Mouse (Mus musculus) liver, postnatal 0 days (tissue): ENCODE data around the gene Eng. TPM values are rescaled to one million over a fixed set of nuclear protein-coding genes. Genes with fewer than 3 reads are reported as not detected.

Experiments
- ATAC-seq: fragments of 200-750 bp; cut with Nextera tagmentation; 2 replicates; pipeline ENCODE4 v1.8.0; 2017; ENCODE audit warnings: mild to moderate bottlenecking, moderate library complexity
- DNase-seq: peaks from one replicate; pipeline ENCODE4 v3.0.0-alpha.2; 2016
- H3K27ac ChIP-seq: fragments of 300-500 bp; sonication (generic); 2 replicates; pipeline ENCODE4 v1.5.1; 2014; ENCODE audit warnings: antibody characterized with exemption, moderate library complexity, mild to moderate bottlenecking, low read depth
- H3K27me3 ChIP-seq: fragments of 300-500 bp; sonication (generic); 2 replicates; pipeline ENCODE4 v1.6.1; 2014; ENCODE audit warnings: low read length, control low read depth, mixed read lengths; ENCODE audit not compliant: insufficient read depth
- H3K36me3 ChIP-seq: fragments of 300-500 bp; sonication (generic); replicated peaks from 2 replicates; pipeline ENCODE4 v1.6.1; 2014; ENCODE audit warnings: mild to moderate bottlenecking, control low read depth, low read length, moderate library complexity, mixed read lengths; ENCODE audit not compliant: insufficient read depth
- H3K4me1 ChIP-seq: fragments of 300-500 bp; sonication (generic); 2 replicates; pipeline ENCODE4 v1.6.1; 2014; ENCODE audit warnings: antibody characterized with exemption, mild to moderate bottlenecking, control low read depth; ENCODE audit not compliant: insufficient read depth
- H3K4me2 ChIP-seq: fragments of 300-500 bp; sonication (generic); 2 replicates; pipeline ENCODE4 v1.6.1; 2014; ENCODE audit warnings: low read depth, mild to moderate bottlenecking, low read length, moderate library complexity, mixed read lengths
- H3K4me3 ChIP-seq: fragments of 300-500 bp; sonication (generic); 2 replicates; pipeline ENCODE4 v1.5.1; 2014; ENCODE audit warnings: low read depth, low read length
- H3K9ac ChIP-seq: fragments of 300-500 bp; sonication (generic); replicated peaks from 2 replicates; pipeline ENCODE4 v1.6.1; 2014; ENCODE audit warnings: mild to moderate bottlenecking, moderate library complexity
- H3K9me3 ChIP-seq: fragments of 300-500 bp; sonication (generic); 2 replicates; pipeline ENCODE4 v1.6.1; 2016; ENCODE audit warnings: mild to moderate bottlenecking, control low read depth, low read length, mixed read lengths
- CTCF ChIP-seq: sonication (generic); IDR thresholded peaks from 2 replicates; pipeline ENCODE4 v1.5.1; 2016; ENCODE audit warnings: antibody characterized with exemption, low read depth
- EP300 ChIP-seq: IDR thresholded peaks from 2 replicates; pipeline ENCODE4 v1.6.1; 2016; ENCODE audit warnings: antibody characterized with exemption, low read depth, mild to moderate bottlenecking
- WGBS: fragments of 180-500 bp; shearing (Covaris S2); extraction: QIAGEN DNeasy Blood & Tissue Kit; methylation state at CpG from one replicate; pipeline ENCODE4 v1.1.7; 2014; ENCODE audit not compliant: insufficient replicate concordance; 5-methylcytosine and 5-hydroxymethylcytosine counted together
- microRNA counts: library from miRNA; unstranded; fragments of <30 nt; microRNA quantifications from one replicate; lab custom pipeline; 2015
- microRNA-seq: library from miRNA; unstranded; fragments of <30 nt; microRNA quantifications from one replicate; pipeline ENCODE4, GENCODE M21; 2016
- polyA plus RNA-seq: library from polyadenylated mRNA; unstranded; fragments of >200 nt; fragmentation: Nextera tagmentation; extraction: Ambion mirVana; gene quantifications from 2 replicates; pipeline ENCODE4 v1.2.1, GENCODE M21; 2015

Gene Eng
- polyA plus RNA-seq, 1 experiment from 2014 or later, result 30.2 TPM

GRCm38 (mm10) chr2:32730854-32731253 is 84.5 kb downstream of the Eng start:
- TF ChIP-seq CTCF (no peak), EP300 (no peak)
- ATAC-seq (no peak), DNase-seq (no peak)
- Histone ChIP-seq H3K27me3 (no peaks in the 10 kb centered on the region), H3K36me3 (0 out of 2 replicates have a peak, but pooled peaks cover 5% of the 10 kb centered on the region), H3K4me1 (peaks cover 5% of the 10 kb centered on the region), H3K4me2 (no peak overlapping the region), H3K4me3 (no peak overlapping the region), H3K27ac (peak overlapping the region; percentile 48; the same call in 1 of the 2 replicates), H3K9me3 (no peaks in the 10 kb centered on the region), H3K9ac (no peak overlapping the region)
- WGBS, result 60% methylated on average over 11 of the region's 11 CpGs

DNA sequence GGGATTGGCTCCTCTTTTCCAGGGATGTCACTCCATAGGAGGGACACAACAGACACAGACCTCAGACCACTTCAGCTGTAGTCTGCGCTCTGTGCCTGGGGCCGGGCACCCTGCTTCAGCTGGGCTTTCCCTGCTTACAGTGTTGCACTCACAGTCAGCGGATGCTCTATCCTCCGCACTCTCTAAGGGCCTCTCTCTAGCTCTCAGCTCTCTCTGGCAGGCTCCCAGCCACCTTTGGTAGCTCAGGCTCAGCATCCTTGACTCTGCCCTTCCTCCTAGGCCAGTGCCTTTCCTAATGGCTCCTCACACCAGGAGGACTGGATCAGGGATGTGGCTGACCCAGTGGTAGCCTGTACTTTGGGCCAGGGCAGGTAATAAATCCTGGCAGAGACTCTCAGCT is 85.5 kb downstream of the Eng start:
- Histone ChIP-seq H3K9me3 (no peaks in the 10 kb centered on the region), H3K27me3 (no peaks in the 10 kb centered on the region), H3K4me2 (no peak overlapping the region), H3K4me3 (no peak overlapping the region), H3K4me1 (peaks cover 5% of the 10 kb centered on the region), H3K36me3 (0 out of 2 replicates have a peak, but pooled peaks cover 5% of the 10 kb centered on the region), H3K9ac (no peak overlapping the region), H3K27ac (0 out of 2 replicates have a peak overlapping the region, but pooled peaks have one; percentile 48)
- ATAC-seq (no peak), DNase-seq (no peak)
- TF ChIP-seq CTCF, result no peak
- TF ChIP-seq EP300, result no peak
- WGBS, result 73% methylated on average over 4 of the region's 4 CpGs

MicroRNAs encoded within 50 kb of the gene (microRNA counts, 519-probe panel; counts per million panel counts)
- microRNA mmu-miR-1954 (lab: Ali Mortazavi, UCI), result not detected
- microRNA mmu-miR-2861 (lab: Ali Mortazavi, UCI), result not detected

Small RNA genes lying within 50 kb of the gene (microRNA-seq; reads per million reads assigned to microRNA genes)
- gene Gm47291 (not detected), gene Mir1954 (not detected), gene Mir2861 (not detected), gene Mir3960 (not detected), gene Mir8093 (not detected)

Other genes starting within 250 kb of the Eng start
- gene Naif1, start 196.1 kb upstream of the Eng start, polyA plus RNA-seq, result 1.6 and 1.8 TPM in 2 replicates
- gene Slc25a25, start 195.2 kb upstream of the Eng start, polyA plus RNA-seq, result 32.4 and 36.9 TPM in 2 replicates
- 4.8 and 6.1 TPM in 2 replicates for gene Fam102a, start 111.3 kb upstream of the Eng start, polyA plus RNA-seq
- 37.0 and 41.7 TPM in 2 replicates for gene Dpm2, start 75.7 kb upstream of the Eng start, polyA plus RNA-seq
- not detected in 2 replicates for gene Pip5kl1, start 71.8 kb upstream of the Eng start, polyA plus RNA-seq
- gene 9430097D07Rik, start 70.9 kb upstream of the Eng start, polyA plus RNA-seq, result not detected in 2 replicates
- 4.3 and 5.8 TPM in 2 replicates for gene St6galnac4, start 59.5 kb upstream of the Eng start, polyA plus RNA-seq
- gene St6galnac6, start 46.9 kb upstream of the Eng start, polyA plus RNA-seq, result 14.0 and 15.9 TPM in 2 replicates
- 1.3 and 5.9 TPM in 2 replicates for gene Ak1, start 24.8 kb upstream of the Eng start, polyA plus RNA-seq
- gene Fpgs, start 57.5 kb downstream of the Eng start, polyA plus RNA-seq, result 85.3 and 95.9 TPM in 2 replicates
- gene Cdk9, start 66.5 kb downstream of the Eng start, polyA plus RNA-seq, result 49.5 and 53.7 TPM in 2 replicates
- 7.6 and 8.3 TPM in 2 replicates for gene Sh2d3c, start 74.5 kb downstream of the Eng start, polyA plus RNA-seq
- gene 6330409D20Rik, start 94.4 kb downstream of the Eng start, polyA plus RNA-seq, result not detected in 2 replicates
- gene Tor2a, start 110.6 kb downstream of the Eng start, polyA plus RNA-seq, result 34.6 and 34.7 TPM in 2 replicates
- 0.08 TPM in 1 of 2 replicates, not detected in the other for gene Ttc16, start 129.0 kb downstream of the Eng start, polyA plus RNA-seq
- gene Ptrh1, start 129.2 kb downstream of the Eng start, polyA plus RNA-seq, result 1.1 TPM in 2 replicates
- gene Cfap157, start 137.8 kb downstream of the Eng start, polyA plus RNA-seq, result 0.25 TPM in 1 of 2 replicates, not detected in the other
- 2.1 and 2.3 TPM in 2 replicates for gene Stxbp1, start 200.7 kb downstream of the Eng start, polyA plus RNA-seq
- gene Fam129b, start 229.5 kb downstream of the Eng start, polyA plus RNA-seq, result 5.2 and 5.9 TPM in 2 replicates